Comparison of ENCODE assay signal across 9 mouse cellular contexts in genomic region chr2:7944946-7945345, GRCm38 (mm10).
A peak's percentile ranks its signal among the peaks of the same experiment; 100 is the strongest.
DNase-seq lines count a peak whose midpoint lies in the region; ATAC-seq and TF ChIP-seq lines count a peak whose summit lies in the region.
"Had no signal": no experiment of that assay in that cellular context is flagged by ENCODE, and none has a peak within 500 bp of the region (broad histone marks: within the 10 kb centered on the region; RNA-seq: fewer than 3 reads in every experiment).

No protein-coding gene starts in this region.

- no peak overlapping the region for H3K4me2 ChIP-seq in hindbrain, postnatal 0 days (ENCODE audit: low read depth, low read length)
- H3K4me2 ChIP-seq in forebrain, embryonic 16.5 days (ENCODE audit: low read length): no peak overlapping the region
- no peak overlapping the region for H3K4me2 ChIP-seq in hindbrain, embryonic 12.5 days (replicated peaks)

- no peaks in the 10 kb centered on the region for H3K9me3 ChIP-seq in hindbrain, postnatal 0 days (ENCODE audit: low read length)
- H3K9me3 ChIP-seq in hindbrain, embryonic 10.5 days: no peaks in the 10 kb centered on the region
- H3K9me3 ChIP-seq in forebrain, embryonic 16.5 days (ENCODE audit: control insufficient read depth, low read length): no peaks in the 10 kb centered on the region
- no peaks in the 10 kb centered on the region for H3K9me3 ChIP-seq in hindbrain, embryonic 12.5 days (replicated peaks)

- H3K27ac ChIP-seq in hindbrain, postnatal 0 days: no peak overlapping the region
- no peak overlapping the region for H3K27ac ChIP-seq in hindbrain, embryonic 10.5 days
- H3K27ac ChIP-seq in forebrain, embryonic 16.5 days (ENCODE audit: low read length): no peak overlapping the region; the same call in 1 of the 2 replicates
- no peak overlapping the region for H3K27ac ChIP-seq in hindbrain, embryonic 12.5 days

- peak; percentile 70 for ATAC-seq in hindbrain, postnatal 0 days
- ATAC-seq in forebrain, embryonic 16.5 days: peak; percentile 55
- no peak for ATAC-seq in hindbrain, embryonic 12.5 days (ENCODE audit: low FRiP score)

- no peak overlapping the region for H3K9ac ChIP-seq in hindbrain, postnatal 0 days (replicated peaks; ENCODE audit: low read length)
- H3K9ac ChIP-seq in forebrain, embryonic 16.5 days (replicated peaks; ENCODE audit: low read depth, low read length): no peak overlapping the region
- no peak overlapping the region for H3K9ac ChIP-seq in hindbrain, embryonic 12.5 days

- peak; percentile 32 for DNase-seq in hindbrain, postnatal 0 days (ENCODE audit: low spot score)
- no peak for DNase-seq in hindbrain, embryonic 10.5 days (ENCODE audit: low spot score)
- peak; percentile 21 for DNase-seq in ZHBTc4 (ENCODE audit: low read depth, low spot score)
- peak; percentile 5 for DNase-seq in lung, postnatal 36 days
- no peak for DNase-seq in kidney, postnatal 36 days
- DNase-seq in cerebellum, adult 9-11 months: no peak

- no peak overlapping the region for H3K4me3 ChIP-seq in hindbrain, postnatal 0 days (ENCODE audit: low read length)
- no peak overlapping the region for H3K4me3 ChIP-seq in hindbrain, embryonic 10.5 days
- H3K4me3 ChIP-seq in forebrain, embryonic 16.5 days (replicated peaks; ENCODE audit: low read length): no peak overlapping the region
- no peak overlapping the region for H3K4me3 ChIP-seq in hindbrain, embryonic 12.5 days
- H3K4me3 ChIP-seq: erythroblast, embryonic 14.5 days had no signal

- H3K36me3 ChIP-seq in hindbrain, postnatal 0 days (ENCODE audit: insufficient read depth, low read length): no peaks in the 10 kb centered on the region
- H3K36me3 ChIP-seq in hindbrain, embryonic 10.5 days: no peaks in the 10 kb centered on the region
- H3K36me3 ChIP-seq in forebrain, embryonic 16.5 days (ENCODE audit: control insufficient read depth, insufficient read depth): no peaks in the 10 kb centered on the region
- H3K36me3 ChIP-seq in hindbrain, embryonic 12.5 days: no peaks in the 10 kb centered on the region

- WGBS in hindbrain, postnatal 0 days: 66% methylated on average over 2 of the region's 2 CpGs
- WGBS in hindbrain, embryonic 10.5 days: 62% methylated on average over 2 of the region's 2 CpGs
- 68% methylated on average over 2 of the region's 2 CpGs for WGBS in forebrain, embryonic 16.5 days
- WGBS in hindbrain, embryonic 12.5 days: 66% methylated on average over 2 of the region's 2 CpGs

- no peaks in the 10 kb centered on the region for H3K27me3 ChIP-seq in hindbrain, postnatal 0 days (ENCODE audit: insufficient read depth, low read length)
- H3K27me3 ChIP-seq in hindbrain, embryonic 10.5 days (ENCODE audit: insufficient read depth, poor library complexity, severe bottlenecking): no peaks in the 10 kb centered on the region
- H3K27me3 ChIP-seq in forebrain, embryonic 16.5 days (replicated peaks; ENCODE audit: control insufficient read depth, insufficient read depth, low read length): no peaks in the 10 kb centered on the region
- no peaks in the 10 kb centered on the region for H3K27me3 ChIP-seq in hindbrain, embryonic 12.5 days

- peak; percentile 30 for TF ChIP-seq CTCF in hindbrain, postnatal 0 days (IDR thresholded peaks at IDR 0.05; ENCODE audit: low read depth)

- H3K4me1 ChIP-seq in hindbrain, postnatal 0 days (ENCODE audit: insufficient read depth, low read length): no peaks in the 10 kb centered on the region
- no peaks in the 10 kb centered on the region for H3K4me1 ChIP-seq in hindbrain, embryonic 10.5 days (replicated peaks)
- peaks cover 2% of the 10 kb centered on the region; the same call in 1 of the 2 replicates for H3K4me1 ChIP-seq in forebrain, embryonic 16.5 days (replicated peaks; ENCODE audit: control insufficient read depth, insufficient read depth, low read length)
- H3K4me1 ChIP-seq in hindbrain, embryonic 12.5 days: no peaks in the 10 kb centered on the region

Comparison
In these comparisons a context has a peak if more than half of its experiments do, and no peak if none do; other contexts are left out.
1. DNase-seq: peak in hindbrain, postnatal 0 days (single experiment), ZHBTc4 (single experiment) and lung, postnatal 36 days (single experiment); none in hindbrain, embryonic 10.5 days (single experiment), kidney, postnatal 36 days (0 of 2) and cerebellum, adult 9-11 months (single experiment).